Mouse (Mus musculus) hindbrain, embryonic 11.5 days (tissue): Measurements from ENCODE around the gene Trappc5. TPM values are rescaled to one million over a fixed set of nuclear protein-coding genes. Genes with fewer than 3 reads are reported as not detected.
A peak's percentile ranks its signal among the peaks of the same experiment; 100 is the strongest.

Experiments used
- ATAC-seq: fragments of 200-750 bp; cut with Nextera tagmentation; 2 replicates; pipeline ENCODE4 v1.8.0; 2017; ENCODE audit warnings: mild to moderate bottlenecking, moderate TSS enrichment, moderate library complexity; ENCODE audit not compliant: low FRiP score
- DNase-seq: peaks from one replicate; pipeline ENCODE4 v3.0.0-alpha.2; 2015; ENCODE audit warnings: low spot score
- H3K27ac ChIP-seq: fragments of 300-500 bp; sonication (generic); 2 replicates; pipeline ENCODE4 v1.5.1; 2014; ENCODE audit warnings: mild to moderate bottlenecking, low read depth, low read length
- H3K27me3 ChIP-seq: fragments of 300-500 bp; sonication (generic); 2 replicates; pipeline ENCODE4 v1.6.1; 2014; ENCODE audit warnings: mild to moderate bottlenecking, low read length, moderate library complexity, mixed read lengths; ENCODE audit not compliant: control insufficient read depth, insufficient read depth
- H3K36me3 ChIP-seq: fragments of 300-500 bp; sonication (generic); 2 replicates; pipeline ENCODE4 v1.6.1; 2014; ENCODE audit warnings: mild to moderate bottlenecking, low read length, moderate library complexity, mixed read lengths; ENCODE audit not compliant: control insufficient read depth, insufficient read depth
- H3K4me1 ChIP-seq: fragments of 300-500 bp; sonication (generic); replicated peaks from 2 replicates; pipeline ENCODE4 v1.6.1; 2014; ENCODE audit warnings: low read length, mixed read lengths; ENCODE audit not compliant: control insufficient read depth, insufficient read depth
- H3K4me2 ChIP-seq: fragments of 300-500 bp; sonication (generic); replicated peaks from 2 replicates; pipeline ENCODE4 v1.6.1; 2014; ENCODE audit warnings: mild to moderate bottlenecking, low read depth, low read length
- H3K4me3 ChIP-seq: fragments of 300-500 bp; sonication (generic); 2 replicates; pipeline ENCODE4 v1.5.1; 2014; ENCODE audit warnings: low read depth, low read length
- H3K9ac ChIP-seq: fragments of 300-500 bp; sonication (generic); 2 replicates; pipeline ENCODE4 v1.6.1; 2014; ENCODE audit warnings: low read depth, low read length
- H3K9me3 ChIP-seq: fragments of 300-500 bp; sonication (generic); 2 replicates; pipeline ENCODE4 v1.6.1; 2016; ENCODE audit warnings: low read length; ENCODE audit not compliant: control insufficient read depth
- WGBS: fragments of 180-500 bp; shearing (Covaris S2); extraction: QIAGEN DNeasy Blood & Tissue Kit; methylation state at CpG from one replicate; pipeline ENCODE4 v1.1.7; 2014; 5-methylcytosine and 5-hydroxymethylcytosine counted together
- polyA plus RNA-seq: library from polyadenylated mRNA; unstranded; fragments of >200 nt; fragmentation: Nextera tagmentation; extraction: Ambion mirVana; gene quantifications from 2 replicates; pipeline ENCODE4 v1.2.1, GENCODE M21; 2014

The Trappc5 gene
- polyA plus RNA-seq: 34.2 and 40.8 TPM in 2 replicates

- Histone ChIP-seq H3K36me3 (0 out of 2 replicates have a peak, but pooled peaks cover 6% of the 10 kb centered on the region), H3K4me1 (no peaks in the 10 kb centered on the region), H3K4me2 (peak within 1 kb of the TSS; percentile 84), H3K27me3 (no peaks in the 10 kb centered on the region), H3K27ac (peak within 1 kb of the TSS; percentile 84), H3K4me3 (peak within 1 kb of the TSS; percentile 88), H3K9ac (peak within 1 kb of the TSS; percentile 85), H3K9me3 (no peaks in the 10 kb centered on the region)
- ATAC-seq (peak; percentile 86), DNase-seq (peak; percentile 96)
- 2% methylated on average over 61 of the region's 61 CpGs for WGBS
These were observed at the start of gene Trappc5 for GRCm38 (mm10) chr8:3676131-3676992. Trappc5 (plus strand) TSS chr8:3676299.

- 66% methylated on average over 5 of the region's 5 CpGs for WGBS
- Histone ChIP-seq H3K9me3 (no peaks in the 10 kb centered on the region), H3K27me3 (no peaks in the 10 kb centered on the region; the same call in 1 of the 2 replicates), H3K4me1 (no peaks in the 10 kb centered on the region), H3K4me2 (no peak overlapping the region), H3K9ac (no peak overlapping the region), H3K27ac (no peak overlapping the region), H3K4me3 (no peak overlapping the region), H3K36me3 (no peaks in the 10 kb centered on the region)
- ATAC-seq: no peak
- DNase-seq: no peak
These were observed 49.1 kb upstream of the Trappc5 start for GRCm38 (mm10) chr8:3626971-3627370.

- no peaks in the 10 kb centered on the region for H3K9me3 ChIP-seq
- peak; percentile 25 for DNase-seq
- H3K4me2 ChIP-seq: no peak overlapping the region
- no peak overlapping the region for H3K9ac ChIP-seq
- no peak for ATAC-seq
- no peaks in the 10 kb centered on the region; the same call in 1 of the 2 replicates for H3K27me3 ChIP-seq
- no peak overlapping the region for H3K4me3 ChIP-seq
- no peaks in the 10 kb centered on the region for H3K4me1 ChIP-seq
- 28% methylated on average over 5 of the region's 5 CpGs for WGBS
- no peaks in the 10 kb centered on the region for H3K36me3 ChIP-seq
- no peak overlapping the region for H3K27ac ChIP-seq
These were observed 48.1 kb upstream of the Trappc5 start for GRCm38 (mm10) chr8:3628014-3628413.

- Histone ChIP-seq H3K9me3 (no peaks in the 10 kb centered on the region), H3K36me3 (no peaks in the 10 kb centered on the region), H3K27ac (no peak within 1 kb of the TSS), H3K4me2 (peak within 1 kb of the TSS; percentile 87), H3K4me1 (no peaks in the 10 kb centered on the region), H3K27me3 (no peaks in the 10 kb centered on the region; the same call in 1 of the 2 replicates), H3K4me3 (peak within 1 kb of the TSS; percentile 52), H3K9ac (peak within 1 kb of the TSS; percentile 55; the same call in 1 of the 2 replicates)
- ATAC-seq: peak; percentile 75
- DNase-seq: peak; percentile 67
- 7% methylated on average over 47 of the region's 47 CpGs for WGBS
These were observed 45.2 kb upstream of the Trappc5 start, which contains the start of gene Stxbp2 for GRCm38 (mm10) chr8:3630647-3631477. Stxbp2 (plus strand) TSS chr8:3630955.

GRCm38 (mm10) chr8:3631478-3631875 is 44.6 kb upstream of the Trappc5 start:
- ATAC-seq (no peak; the same call in 1 of the 2 replicates), DNase-seq (no peak)
- H3K4me2 ChIP-seq: peak overlapping the region; percentile 87
- H3K9me3 ChIP-seq: no peaks in the 10 kb centered on the region
- H3K4me1 ChIP-seq: no peaks in the 10 kb centered on the region
- peak overlapping the region; percentile 52 for H3K4me3 ChIP-seq
- H3K27me3 ChIP-seq: no peaks in the 10 kb centered on the region; the same call in 1 of the 2 replicates
- no peaks in the 10 kb centered on the region for H3K36me3 ChIP-seq
- H3K27ac ChIP-seq: no peak overlapping the region
- 22% methylated on average over 8 of the region's 8 CpGs for WGBS
- peak overlapping the region; percentile 55; the same call in 1 of the 2 replicates for H3K9ac ChIP-seq

- no peak for ATAC-seq
These were observed 30.3 kb upstream of the Trappc5 start for GRCm38 (mm10) chr8:3645804-3646203.

GRCm38 (mm10) chr8:3646824-3647531 is 29.1 kb upstream of the Trappc5 start:
- Histone ChIP-seq H3K9me3 (no peaks in the 10 kb centered on the region), H3K4me2 (no peak overlapping the region), H3K36me3 (no peaks in the 10 kb centered on the region), H3K27me3 (no peaks in the 10 kb centered on the region), H3K27ac (no peak overlapping the region), H3K4me1 (peaks cover 3% of the 10 kb centered on the region; the same call in 1 of the 2 replicates), H3K9ac (no peak overlapping the region), H3K4me3 (no peak overlapping the region)
- 86% methylated on average over 6 of the region's 6 CpGs for whole genome bisulfite sequencing
- no peak for ATAC-seq
- DNase-seq: no peak

More at GRCm38 (mm10) chr8:3645804-3646203, 30.3 kb upstream of the Trappc5 start:
- Histone ChIP-seq H3K9ac (no peak overlapping the region), H3K27me3 (no peaks in the 10 kb centered on the region), H3K4me1 (peaks cover 3% of the 10 kb centered on the region; the same call in 1 of the 2 replicates), H3K27ac (no peak overlapping the region), H3K9me3 (no peaks in the 10 kb centered on the region), H3K36me3 (no peaks in the 10 kb centered on the region), H3K4me2 (no peak overlapping the region), H3K4me3 (no peak overlapping the region)
- WGBS: 31% methylated on average over 5 of the region's 5 CpGs
- DNase-seq: no peak

GRCm38 (mm10) chr8:3647561-3647960 is 28.5 kb upstream of the Trappc5 start:
- Histone ChIP-seq H3K27ac (no peak overlapping the region), H3K4me1 (peaks cover 3% of the 10 kb centered on the region; the same call in 1 of the 2 replicates), H3K27me3 (no peaks in the 10 kb centered on the region), H3K36me3 (no peaks in the 10 kb centered on the region), H3K4me3 (no peak overlapping the region), H3K4me2 (no peak overlapping the region), H3K9me3 (no peaks in the 10 kb centered on the region), H3K9ac (no peak overlapping the region)
- DNase-seq (no peak), ATAC-seq (no peak)
- 83% methylated on average over 4 of the region's 4 CpGs for WGBS
